Mouse (Mus musculus) liver, embryonic 16.5 days (tissue): ENCODE data around the gene Vmn1r8. TPM values are rescaled to one million over a fixed set of nuclear protein-coding genes. Genes with fewer than 3 reads are reported as not detected.
"Not testable (repeated sequence)": the region's sequence is repeated elsewhere in the genome, so short reads cannot be mapped to it uniquely, and the experiment has no call there.

ENCODE experiments used
- ATAC-seq: fragments of 200-750 bp; cut with Nextera tagmentation; 2 replicates; pipeline ENCODE4 v1.8.0; 2017; ENCODE audit warnings: low read depth, mild to moderate bottlenecking, moderate number of reproducible peaks, moderate library complexity
- H3K27ac ChIP-seq: fragments of 300-500 bp; sonication (generic); 2 replicates; pipeline ENCODE4 v1.5.1; 2014; ENCODE audit warnings: mild to moderate bottlenecking, low read length
- H3K27me3 ChIP-seq: fragments of 300-500 bp; sonication (generic); 2 replicates; pipeline ENCODE4 v1.6.1; 2014; ENCODE audit warnings: low read depth, low read length, mixed read lengths; ENCODE audit not compliant: control insufficient read depth, insufficient read depth
- H3K36me3 ChIP-seq: fragments of 300-500 bp; sonication (generic); 2 replicates; pipeline ENCODE4 v1.6.1; 2014; ENCODE audit warnings: mild to moderate bottlenecking; ENCODE audit not compliant: control insufficient read depth, insufficient read depth
- H3K4me1 ChIP-seq: fragments of 300-500 bp; sonication (generic); 2 replicates; pipeline ENCODE4 v1.6.1; 2014; ENCODE audit warnings: low read depth, low read length, mixed read lengths; ENCODE audit not compliant: control insufficient read depth
- H3K4me2 ChIP-seq: fragments of 300-500 bp; sonication (generic); 2 replicates; pipeline ENCODE4 v1.6.1; 2014; ENCODE audit warnings: low read depth, low read length, mixed read lengths
- H3K4me3 ChIP-seq: fragments of 300-500 bp; sonication (generic); 2 replicates; pipeline ENCODE4 v1.5.1; 2014; ENCODE audit warnings: low read depth, mild to moderate bottlenecking, low read length
- H3K9ac ChIP-seq: fragments of 300-500 bp; sonication (generic); 2 replicates; pipeline ENCODE4 v1.6.1; 2014; ENCODE audit warnings: low read depth, low read length
- H3K9me3 ChIP-seq: fragments of 300-500 bp; sonication (generic); replicated peaks from 2 replicates; pipeline ENCODE4 v1.6.1; 2016; ENCODE audit warnings: low read length; ENCODE audit not compliant: control insufficient read depth
- WGBS: fragments of 180-500 bp; shearing (Covaris S2); extraction: QIAGEN DNeasy Blood & Tissue Kit; methylation state at CpG from one replicate; pipeline ENCODE4 v1.1.7; 2014; ENCODE audit not compliant: insufficient replicate concordance; 5-methylcytosine and 5-hydroxymethylcytosine counted together
- polyA plus RNA-seq: library from polyadenylated mRNA; unstranded; fragments of >200 nt; fragmentation: Nextera tagmentation; extraction: Ambion mirVana; gene quantifications from 2 replicates; pipeline ENCODE4 v1.2.1, GENCODE M21; 2015

The Vmn1r8 gene
- polyA plus RNA-seq: not detected in 2 replicates

GRCm38 (mm10) chr6:57031984-57032383 lies at the start of gene Vmn1r8:
Gene Vmn1r8, plus strand, starts transcription at chr6:57032284.
- H3K4me3 ChIP-seq: no peak within 1 kb of the TSS
- no peaks in the 10 kb centered on the region for H3K36me3 ChIP-seq
- no peaks in the 10 kb centered on the region for H3K9me3 ChIP-seq
- H3K27me3 ChIP-seq: no peaks in the 10 kb centered on the region
- H3K9ac ChIP-seq: no peak within 1 kb of the TSS
- H3K4me1 ChIP-seq: no peaks in the 10 kb centered on the region
- no peak for ATAC-seq
- H3K4me2 ChIP-seq: no peak within 1 kb of the TSS
- H3K27ac ChIP-seq: no peak within 1 kb of the TSS

GRCm38 (mm10) chr6:56996943-56997342 lies 35.1 kb upstream of the Vmn1r8 start, which contains the start of gene Vmn1r6:
Gene Vmn1r6, plus strand, starts transcription at chr6:56997243.
- H3K27ac ChIP-seq: no peak within 1 kb of the TSS
- no peak for ATAC-seq
- H3K27me3 ChIP-seq: no peaks in the 10 kb centered on the region
- no peaks in the 10 kb centered on the region for H3K4me1 ChIP-seq
- no peak within 1 kb of the TSS for H3K4me2 ChIP-seq
- no peaks in the 10 kb centered on the region for H3K36me3 ChIP-seq
- WGBS: 50% methylated on average over 2 of the region's 2 CpGs
- H3K9me3 ChIP-seq: no peaks in the 10 kb centered on the region
- H3K9ac ChIP-seq: no peak within 1 kb of the TSS
- no peak within 1 kb of the TSS for H3K4me3 ChIP-seq

GRCm38 (mm10) chr6:57025224-57025623 lies 6.9 kb upstream of the Vmn1r8 start, which contains the start of gene Vmn1r7:
Gene Vmn1r7, minus strand, starts transcription at chr6:57025324.
- not testable (repeated sequence) for H3K27ac ChIP-seq, H3K4me2 ChIP-seq, ATAC-seq, H3K4me3 ChIP-seq, H3K9me3 ChIP-seq, H3K9ac ChIP-seq, H3K27me3 ChIP-seq, H3K4me1 ChIP-seq, H3K36me3 ChIP-seq
- WGBS: 60% methylated on average over 2 of the region's 2 CpGs

- H3K4me2 ChIP-seq: no peak overlapping the region
- ATAC-seq: no peak
- H3K4me1 ChIP-seq: no peaks in the 10 kb centered on the region
- no peak overlapping the region for H3K27ac ChIP-seq
- no peak overlapping the region for H3K9ac ChIP-seq
- WGBS: 37% methylated on average over 2 of the region's 2 CpGs
- no peaks in the 10 kb centered on the region for H3K36me3 ChIP-seq
- H3K9me3 ChIP-seq: no peaks in the 10 kb centered on the region
- no peak overlapping the region for H3K4me3 ChIP-seq
- no peaks in the 10 kb centered on the region for H3K27me3 ChIP-seq
Observed at GRCm38 (mm10) chr6:57034674-57035073, 2.6 kb downstream of the Vmn1r8 start.

GRCm38 (mm10) chr6:57063730-57064129 lies 31.6 kb downstream of the Vmn1r8 start:
- Histone ChIP-seq H3K9ac (no peak overlapping the region), H3K4me3 (no peak overlapping the region), H3K9me3 (no peaks in the 10 kb centered on the region), H3K4me1 (no peaks in the 10 kb centered on the region), H3K4me2 (no peak overlapping the region), H3K27ac (no peak overlapping the region), H3K27me3 (no peaks in the 10 kb centered on the region), H3K36me3 (no peaks in the 10 kb centered on the region)
- no peak for ATAC-seq

GRCm38 (mm10) chr6:57066487-57066886 lies 34.4 kb downstream of the Vmn1r8 start, which contains the start of gene Vmn1r9:
Gene Vmn1r9, plus strand, starts transcription at chr6:57066787.
- 50% methylated on average over 2 of the region's 2 CpGs for WGBS
- H3K36me3 ChIP-seq: no peaks in the 10 kb centered on the region
- no peaks in the 10 kb centered on the region for H3K4me1 ChIP-seq
- H3K27me3 ChIP-seq: no peaks in the 10 kb centered on the region
- no peak within 1 kb of the TSS for H3K4me3 ChIP-seq
- no peaks in the 10 kb centered on the region for H3K9me3 ChIP-seq
- no peak within 1 kb of the TSS for H3K4me2 ChIP-seq
- H3K9ac ChIP-seq: no peak within 1 kb of the TSS
- H3K27ac ChIP-seq: no peak within 1 kb of the TSS
- no peak for ATAC-seq

Other genes starting within 250 kb of the Vmn1r8 start
- gene Kbtbd2, start 234.5 kb upstream of the Vmn1r8 start, polyA plus RNA-seq: 14.6 and 15.1 TPM in 2 replicates
- gene Fkbp9, start 200.2 kb upstream of the Vmn1r8 start, polyA plus RNA-seq: 22.1 and 23.9 TPM in 2 replicates
- 240 and 242 TPM in 2 replicates for gene Nt5c3, start 108.4 kb upstream of the Vmn1r8 start, polyA plus RNA-seq
- 0.15 and 0.18 TPM in 2 replicates for gene Vmn1r4, start 108.3 kb upstream of the Vmn1r8 start, polyA plus RNA-seq
- gene Vmn1r5, start 62.0 kb upstream of the Vmn1r8 start, polyA plus RNA-seq: not detected in 2 replicates
- not detected in 2 replicates for gene Vmn1r6, start 35.0 kb upstream of the Vmn1r8 start, polyA plus RNA-seq
- gene Vmn1r7, start 7.0 kb upstream of the Vmn1r8 start, polyA plus RNA-seq: not detected in 2 replicates
- not detected in 2 replicates for gene Vmn1r9, start 34.5 kb downstream of the Vmn1r8 start, polyA plus RNA-seq
- not detected in 2 replicates for gene Vmn1r10, start 77.2 kb downstream of the Vmn1r8 start, polyA plus RNA-seq
- not detected in 2 replicates for gene Vmn1r11, start 101.2 kb downstream of the Vmn1r8 start, polyA plus RNA-seq
- gene Vmn1r12, start 124.6 kb downstream of the Vmn1r8 start, polyA plus RNA-seq: not detected in 2 replicates
- gene Vmn1r13, start 171.0 kb downstream of the Vmn1r8 start, polyA plus RNA-seq: not detected in 2 replicates
- not detected in 2 replicates for gene Vmn1r14, start 199.4 kb downstream of the Vmn1r8 start, polyA plus RNA-seq
- not detected in 2 replicates for gene Vmn1r15, start 225.7 kb downstream of the Vmn1r8 start, polyA plus RNA-seq